Mouse (Mus musculus) CD4-positive naive resting alpha-beta T cell, adult 76 days (primary cell): Measurements from ENCODE around the gene Pvr. TPM values are rescaled to one million over a fixed set of nuclear protein-coding genes. Genes with fewer than 3 reads are reported as not detected.

Source experiments
- total RNA-seq: library from RNA; stranded (reverse); gene quantifications from one replicate; pipeline ENCODE4 v1.2.4, GENCODE M21; 2023

The Pvr gene
- 120 TPM for total RNA-seq

DNA sequence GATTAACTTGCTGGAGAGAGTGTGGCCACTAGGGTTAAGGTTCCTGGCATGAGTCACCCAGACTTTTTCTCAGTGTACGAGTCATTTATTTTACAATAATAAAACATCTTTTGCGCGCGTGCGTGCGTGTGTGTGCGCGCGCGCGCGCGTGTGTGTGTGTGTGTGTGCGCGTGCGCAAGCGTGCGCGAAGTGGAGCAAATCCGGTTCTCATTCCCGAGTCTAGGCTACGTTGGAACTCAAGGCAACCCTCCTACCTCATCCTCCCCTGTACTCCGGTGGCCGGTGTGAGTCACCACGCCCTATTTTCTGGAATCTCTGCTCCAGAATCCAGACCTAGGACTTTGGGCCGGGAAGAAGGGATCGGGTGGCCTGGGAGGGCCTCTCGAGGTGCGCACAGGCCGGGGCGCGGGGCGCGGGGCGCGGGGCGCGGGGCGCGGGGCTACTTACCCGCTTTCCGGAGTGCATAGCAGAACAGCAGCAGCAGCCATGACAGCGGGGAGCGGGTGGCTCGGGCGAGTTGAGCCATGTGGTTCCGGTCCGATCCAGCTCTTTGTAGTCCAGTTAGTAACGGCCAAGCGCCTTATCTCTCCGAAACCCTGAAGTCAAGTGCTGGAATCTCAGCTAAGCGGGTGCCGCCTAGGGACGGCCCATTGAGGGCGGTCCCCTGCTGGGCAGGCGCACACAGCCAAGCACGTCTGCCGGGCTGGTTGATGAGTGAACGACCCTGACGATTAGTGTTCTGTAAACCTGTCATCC lies at the start of gene Pvr:
Gene Pvr, minus strand, starts transcription at position 655 of the 756 bp plus-strand sequence.

DNA sequence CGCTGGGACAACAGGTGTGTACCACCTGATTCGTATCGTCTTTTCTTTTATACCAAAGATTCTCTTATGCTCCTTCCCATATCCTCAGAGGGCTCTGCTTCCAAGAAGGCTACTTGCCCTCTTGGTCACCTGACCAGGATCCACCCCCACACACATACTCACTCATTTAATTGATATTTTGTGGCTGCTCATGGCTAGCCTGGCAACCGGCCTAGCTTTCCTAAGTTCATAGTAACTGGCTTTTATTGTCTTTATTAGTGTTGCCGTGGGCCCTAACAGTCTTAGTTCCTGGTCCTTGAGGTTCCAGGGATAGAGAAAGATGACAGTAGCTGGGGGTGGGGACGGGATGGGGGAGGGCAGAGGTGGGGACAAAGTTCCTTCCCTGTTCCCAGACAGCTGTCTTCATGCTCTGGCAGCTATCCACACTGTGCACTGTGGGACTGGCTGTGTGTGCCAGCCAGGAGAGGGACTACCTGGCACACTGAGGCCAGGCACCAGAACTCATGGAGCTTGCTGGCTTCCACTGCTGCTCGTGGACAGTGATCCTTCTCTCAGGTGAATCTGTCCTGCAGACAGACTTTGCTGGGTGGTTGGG lies 44.1 kb upstream of the Pvr start, which contains the start of gene Ceacam20:
Gene Ceacam20, plus strand, starts transcription at position 428 of the 595 bp plus-strand sequence.

DNA sequence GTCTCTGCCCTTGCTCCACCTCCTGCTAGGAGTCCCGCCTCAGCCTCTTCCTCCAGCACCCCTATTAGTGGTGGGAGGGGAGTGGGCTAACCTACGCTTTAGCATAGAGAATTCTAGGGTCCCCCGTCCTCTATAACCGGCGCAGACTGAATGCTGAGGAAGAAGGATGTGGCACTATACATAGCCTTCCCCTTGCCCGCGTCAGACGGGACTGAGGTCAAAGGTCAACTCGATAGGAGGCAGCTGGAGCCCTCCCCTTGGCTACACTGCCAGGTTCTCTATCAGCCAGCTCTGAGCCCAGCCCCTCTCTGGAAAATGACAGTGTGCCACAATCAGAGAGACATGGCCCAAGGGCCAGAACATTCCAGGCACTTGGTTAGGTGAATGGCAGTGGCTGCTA lies 29.6 kb upstream of the Pvr start, which contains the start of gene Igsf23:
Gene Igsf23, minus strand, starts transcription at position 168 of the 400 bp plus-strand sequence.

GRCm38 (mm10) chr7:19887849-19888248 lies 33.1 kb downstream of the Pvr start, which contains the start of gene Ceacam19:
Ceacam19 (minus strand) TSS chr7:19887965.

DNA sequence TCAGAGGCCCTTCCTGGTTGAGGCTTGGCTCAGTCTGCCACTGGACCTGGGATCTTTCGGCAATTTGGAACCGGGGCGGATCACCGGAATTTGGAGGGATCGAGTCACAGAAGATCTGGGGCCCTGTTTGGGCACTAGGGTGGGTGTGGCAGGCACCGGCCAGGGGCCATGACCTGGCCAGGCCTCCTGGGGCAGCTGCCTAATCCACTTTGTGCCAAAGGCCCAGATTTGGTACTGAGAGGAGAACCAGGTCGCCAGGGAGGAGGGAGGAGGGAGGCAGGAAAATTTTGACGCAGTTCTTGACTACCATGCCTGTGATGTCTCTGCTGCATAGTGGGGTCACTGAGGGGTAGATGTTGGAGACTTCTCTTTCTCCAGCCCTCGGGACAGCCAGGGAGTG lies 59.8 kb downstream of the Pvr start, which contains the start of gene Ceacam16:
Gene Ceacam16, minus strand, starts transcription at position 101 of the 400 bp plus-strand sequence.

Other genes starting within 250 kb of the Pvr start
- gene Apoc2, start 243.2 kb downstream of the Pvr start, total RNA-seq: not detected
- not detected for gene Gm44805, start 239.7 kb downstream of the Pvr start, total RNA-seq
- not detected for gene Apoc4, start 239.7 kb downstream of the Pvr start, total RNA-seq
- gene Apoc1, start 228.5 kb downstream of the Pvr start, total RNA-seq: not detected
- 36.3 TPM for gene Apoe, start 222.0 kb downstream of the Pvr start, total RNA-seq
- 48.0 TPM for gene Tomm40, start 205.7 kb downstream of the Pvr start, total RNA-seq
- 0.38 TPM for gene Nectin2, start 170.7 kb downstream of the Pvr start, total RNA-seq
- 0.23 TPM for gene Bcam, start 150.1 kb downstream of the Pvr start, total RNA-seq
- gene Cblc, start 124.4 kb downstream of the Pvr start, total RNA-seq: not detected
- 23.5 TPM for gene Bcl3, start 98.4 kb downstream of the Pvr start, total RNA-seq
- not detected for gene Gm19345, start 69.2 kb downstream of the Pvr start, total RNA-seq
- gene Ceacam16, start 59.9 kb downstream of the Pvr start, total RNA-seq: 1.6 TPM
- gene Ceacam19, start 33.2 kb downstream of the Pvr start, total RNA-seq: not detected
- gene Igsf23, start 29.6 kb upstream of the Pvr start, total RNA-seq: 11.8 TPM
- not detected for gene Ceacam20, start 44.3 kb upstream of the Pvr start, total RNA-seq
- not detected for gene Nlrp9b, start 70.3 kb upstream of the Pvr start, total RNA-seq
- gene Vmn1r91, start 178.5 kb upstream of the Pvr start, total RNA-seq: not detected
- not detected for gene Gm16442, start 201.4 kb upstream of the Pvr start, total RNA-seq
- gene Vmn1r93, start 217.9 kb upstream of the Pvr start, total RNA-seq: not detected
- not detected for gene Vmn1r94, start 247.2 kb upstream of the Pvr start, total RNA-seq